Mouse (Mus musculus): ENCODE measurements around the gene Ergic1.

Gene Ergic1

DNA sequence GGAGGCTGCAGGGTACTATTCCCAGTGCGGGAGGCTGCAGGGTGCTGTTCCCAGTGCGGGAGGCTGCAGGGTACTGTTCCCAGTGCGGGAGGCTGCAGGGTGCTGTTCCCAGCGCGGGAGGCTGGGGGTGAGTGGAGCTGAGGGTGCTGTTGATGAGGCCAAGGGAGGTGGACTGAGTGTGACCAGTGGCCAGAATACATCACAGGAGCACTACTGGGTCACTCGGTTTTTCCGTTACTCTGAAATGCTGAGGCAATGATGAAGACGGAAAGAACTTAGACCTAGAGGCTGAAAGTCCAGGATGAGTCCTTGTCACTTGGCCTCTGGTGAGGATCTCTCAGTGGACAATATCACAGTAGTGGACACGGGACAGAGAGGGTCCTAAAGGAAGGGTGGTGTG, 71.9 kb downstream of the Ergic1 start:
- DNase-seq, result no peak

DNA sequence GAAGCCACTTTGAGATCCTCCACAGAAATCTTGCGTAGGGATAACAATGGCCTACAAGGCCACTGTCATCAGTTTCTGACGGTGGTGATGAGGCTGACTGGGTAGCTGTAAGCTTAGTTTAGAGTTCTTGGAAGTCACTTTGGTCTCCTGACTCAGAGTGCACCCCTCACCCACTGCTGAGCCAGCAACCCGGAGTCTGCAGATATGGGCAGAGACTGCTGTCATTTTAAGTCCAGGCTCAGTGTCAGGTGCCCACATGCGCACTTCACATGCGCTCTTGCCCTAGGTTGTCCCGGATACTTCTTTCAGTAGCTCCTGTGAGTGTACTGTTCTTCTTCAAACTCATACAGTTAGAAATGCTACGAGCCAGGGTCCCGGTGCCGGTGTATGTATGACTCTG, 72.6 kb downstream of the Ergic1 start:
- DNase-seq, result no peak

DNA sequence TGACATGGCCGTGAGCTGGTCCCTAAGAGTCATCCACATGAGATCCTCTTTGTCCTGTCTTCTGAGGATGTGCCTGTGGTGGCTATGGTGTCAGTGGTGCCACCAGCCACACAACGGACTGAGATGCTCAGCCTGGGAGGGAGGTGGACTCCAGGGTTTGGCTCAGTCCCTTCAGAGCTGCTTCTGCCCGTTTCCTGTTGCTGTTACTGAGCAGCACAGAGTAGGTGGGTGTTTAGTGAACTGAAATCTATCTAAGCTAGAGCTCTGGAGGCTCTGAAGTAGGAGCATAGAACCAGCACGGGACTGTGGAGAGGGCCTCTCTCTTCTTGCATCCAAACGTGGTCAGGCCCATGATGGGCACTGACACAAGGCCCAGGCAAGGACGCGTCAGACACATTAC, 73.2 kb downstream of the Ergic1 start:
- no peak for DNase-seq

DNA sequence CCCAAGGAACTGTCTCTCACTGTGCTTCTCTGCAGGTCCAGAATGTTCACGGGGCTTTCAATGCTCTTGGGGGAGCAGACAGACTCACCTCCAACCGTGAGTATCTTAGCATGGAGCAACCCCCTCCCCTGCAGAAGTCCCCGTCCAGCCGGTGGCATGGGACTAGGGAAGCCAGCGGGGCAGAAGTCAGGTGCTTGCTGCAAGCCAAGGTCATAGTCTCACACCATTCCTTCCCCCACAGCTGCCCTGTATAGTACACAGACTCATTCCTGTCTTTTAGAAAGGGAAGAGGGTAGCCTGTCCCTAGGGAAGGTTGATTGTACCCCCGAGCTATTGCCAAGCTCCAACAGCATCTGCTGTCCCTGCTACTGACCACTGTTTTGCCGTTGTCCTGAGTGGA, 74.7 kb downstream of the Ergic1 start:
- no peak for DNase-seq

DNA sequence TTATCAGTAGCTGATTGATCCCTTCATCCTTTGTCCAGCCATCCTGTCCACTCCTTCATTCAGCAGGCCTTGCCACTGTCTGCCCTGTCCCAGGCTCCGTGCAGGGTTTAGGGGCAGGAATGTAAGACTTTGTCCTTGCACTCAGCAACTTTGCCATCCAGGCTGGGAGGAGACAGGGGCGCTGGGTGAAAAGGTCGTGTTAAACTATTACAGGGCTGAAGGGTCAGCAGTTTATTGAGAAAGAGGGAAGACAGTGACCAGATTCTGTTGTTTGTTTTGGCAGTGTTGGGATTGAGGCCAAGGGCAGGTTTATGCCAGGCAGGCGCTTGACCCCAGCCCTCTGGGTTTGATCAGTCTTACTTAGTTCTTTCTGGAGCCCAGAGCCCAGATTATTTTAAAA, 76.6 kb downstream of the Ergic1 start:
- DNase-seq, result no peak

DNA sequence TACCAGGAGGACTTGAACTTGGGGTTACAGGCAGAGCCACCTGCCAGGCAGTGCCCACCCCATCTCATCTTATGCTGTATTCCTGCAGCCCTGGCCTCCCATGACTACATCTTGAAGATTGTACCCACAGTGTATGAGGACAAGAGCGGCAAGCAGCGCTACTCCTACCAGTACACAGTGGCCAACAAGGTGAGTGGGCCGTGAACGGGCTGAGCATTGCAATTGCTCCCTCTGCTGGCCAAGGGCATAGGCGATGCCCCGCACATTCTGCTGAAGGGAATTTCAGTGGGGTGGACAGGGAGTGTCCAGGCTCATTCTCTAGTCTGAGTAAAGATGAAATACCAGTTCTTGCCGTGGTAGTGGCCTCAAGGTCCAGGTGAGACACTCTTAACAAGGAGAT, 77.4 kb downstream of the Ergic1 start:
- peak; percentile 92 to 96 for DNase-seq

DNA sequence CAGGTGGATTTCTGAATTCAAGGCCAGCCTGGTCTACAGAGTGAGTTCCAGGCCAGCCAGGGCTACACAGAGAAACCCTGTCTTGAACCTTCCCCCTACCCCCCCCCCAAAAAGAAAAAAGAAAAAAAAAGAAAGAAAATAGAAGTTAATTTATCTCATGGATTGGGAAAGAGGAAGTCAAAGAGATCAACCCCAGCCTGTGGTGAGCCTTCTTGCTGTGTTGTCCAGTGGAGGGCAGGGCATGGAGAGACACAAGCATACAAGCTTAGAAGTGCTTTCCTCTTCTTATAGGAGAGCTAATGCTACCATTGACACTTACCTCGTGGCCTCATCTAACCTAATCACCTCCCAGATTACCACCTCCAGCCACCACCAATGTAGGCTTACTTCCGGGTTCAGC, 78.5 kb downstream of the Ergic1 start:
- DNase-seq, result no peak

DNA sequence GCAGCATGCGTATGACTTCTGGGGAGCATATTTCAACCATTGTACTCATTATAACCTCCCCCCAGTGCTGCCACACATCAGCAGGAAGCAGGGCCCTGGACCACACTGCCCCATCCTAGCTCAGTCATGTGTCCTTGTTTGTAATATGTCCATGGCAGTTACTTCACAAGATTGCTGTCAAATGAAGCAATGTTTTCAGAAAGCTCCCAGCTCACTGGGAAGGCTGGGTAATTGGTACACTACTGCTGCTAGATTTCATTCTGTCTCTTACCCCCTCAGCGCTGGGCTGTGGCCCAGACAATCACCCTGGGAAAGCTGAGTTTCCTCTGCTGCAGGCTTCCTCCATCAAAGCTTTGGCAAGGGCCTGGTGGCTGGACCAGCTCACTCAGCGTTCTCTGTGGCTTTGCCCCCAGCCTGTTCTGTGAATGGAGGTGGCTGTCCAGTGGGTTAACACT, 79.0 kb downstream of the Ergic1 start:
- no peak for DNase-seq

DNA sequence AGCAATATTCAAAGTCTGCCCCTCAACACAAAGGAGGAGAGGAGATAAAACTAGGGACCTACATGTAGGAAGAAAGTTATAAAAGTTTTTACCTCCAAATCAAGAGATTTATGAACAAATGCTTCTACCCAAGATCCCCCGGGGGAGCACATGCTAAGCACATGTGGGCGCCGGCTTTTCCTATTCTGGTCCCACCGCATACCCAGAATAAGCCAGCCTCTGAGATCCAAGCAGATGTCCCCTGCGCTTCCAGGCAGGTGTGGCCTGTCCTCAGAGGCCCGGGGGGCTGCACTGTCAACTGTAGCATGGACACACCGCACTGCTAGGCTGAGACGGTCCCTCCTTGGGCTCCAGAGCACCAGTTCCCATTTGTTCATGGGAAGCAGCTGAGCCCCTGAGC, 82.2 kb downstream of the Ergic1 start:
- no peak for DNase-seq

DNA sequence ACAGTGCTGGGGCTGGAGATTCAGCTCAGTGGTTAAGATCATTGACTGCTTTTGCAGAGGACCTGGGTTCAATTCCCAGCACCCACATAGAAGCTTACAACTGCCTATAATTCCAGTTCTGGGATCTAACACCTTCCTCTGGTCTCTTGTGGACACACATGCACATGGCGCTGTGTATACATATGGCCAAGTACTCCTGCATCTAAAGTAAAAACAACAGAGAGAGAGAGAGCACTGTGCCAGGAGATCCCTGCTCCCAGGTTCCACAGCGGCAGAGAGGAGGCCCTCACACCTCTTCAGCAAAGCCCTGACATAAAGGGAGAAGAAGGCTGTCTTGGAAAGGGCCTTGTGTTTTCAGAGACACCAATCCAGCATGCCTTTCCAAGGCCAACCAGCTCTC, 82.7 kb downstream of the Ergic1 start:
- DNase-seq, result no peak

DNA sequence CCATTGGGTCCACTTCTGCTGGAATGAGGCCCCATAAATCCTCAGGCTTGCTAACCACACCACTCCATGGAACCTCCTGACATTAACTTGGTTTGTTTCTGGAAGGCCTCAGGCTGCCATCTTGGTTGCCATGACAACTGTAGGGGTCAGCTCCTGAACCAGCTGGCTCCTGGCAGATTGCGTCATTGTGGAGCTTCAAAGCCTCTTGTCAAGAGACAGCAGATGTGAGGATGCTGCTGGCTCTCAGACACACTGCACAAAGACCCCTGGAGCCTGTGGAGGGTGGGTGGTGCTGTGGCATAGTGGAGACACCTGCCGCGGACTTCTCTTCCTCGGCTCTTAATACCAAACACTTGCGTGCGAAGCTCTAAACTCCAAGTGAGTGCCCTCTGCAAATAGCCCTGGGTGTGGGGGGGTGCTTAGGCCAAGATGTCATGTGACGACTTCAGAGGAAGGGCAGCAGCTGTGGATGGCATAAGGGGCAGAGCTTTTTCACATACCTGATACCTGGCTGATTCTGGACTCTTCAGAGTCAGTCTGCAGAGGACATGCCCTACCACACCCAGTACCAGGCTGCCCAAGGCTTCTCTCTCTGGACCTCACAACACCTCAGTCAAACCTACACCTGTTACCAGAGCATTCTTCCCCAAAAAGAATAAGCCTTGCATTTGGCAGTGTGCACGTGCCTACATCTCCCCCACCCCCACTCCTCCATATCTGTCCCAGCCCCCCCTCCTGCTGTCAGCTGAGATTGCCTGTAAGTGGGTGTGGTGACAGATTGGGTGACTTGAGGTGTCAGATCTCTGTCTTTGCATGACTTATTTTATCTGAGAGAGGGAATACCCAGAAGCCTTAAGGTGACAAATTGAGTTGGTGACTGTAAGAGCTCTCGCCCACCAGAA, 83.5 kb downstream of the Ergic1 start:
- peak; percentile 70 to 72 for DNase-seq

DNA sequence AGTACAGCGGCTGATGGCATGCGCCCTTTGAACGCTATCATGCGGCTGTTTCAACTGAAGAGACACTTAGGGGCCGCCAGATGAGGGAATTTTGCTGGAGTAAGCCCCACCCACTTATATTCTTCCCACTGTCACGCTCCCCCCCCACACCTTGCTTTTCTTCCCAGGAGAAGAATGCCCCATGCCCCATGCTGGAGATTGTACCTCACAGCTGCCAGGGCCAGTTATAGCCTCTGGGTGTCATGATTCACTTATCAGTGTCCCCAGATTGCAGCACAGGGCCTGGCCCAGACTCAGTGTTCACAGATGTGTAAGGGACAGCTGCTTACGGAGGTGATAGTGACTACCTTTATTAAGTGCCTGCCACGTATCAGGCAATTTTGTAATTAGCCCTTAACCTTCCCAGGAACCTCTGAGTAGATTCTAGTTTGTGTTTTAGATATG, 84.1 kb downstream of the Ergic1 start:
- DNase-seq, result no peak

DNA sequence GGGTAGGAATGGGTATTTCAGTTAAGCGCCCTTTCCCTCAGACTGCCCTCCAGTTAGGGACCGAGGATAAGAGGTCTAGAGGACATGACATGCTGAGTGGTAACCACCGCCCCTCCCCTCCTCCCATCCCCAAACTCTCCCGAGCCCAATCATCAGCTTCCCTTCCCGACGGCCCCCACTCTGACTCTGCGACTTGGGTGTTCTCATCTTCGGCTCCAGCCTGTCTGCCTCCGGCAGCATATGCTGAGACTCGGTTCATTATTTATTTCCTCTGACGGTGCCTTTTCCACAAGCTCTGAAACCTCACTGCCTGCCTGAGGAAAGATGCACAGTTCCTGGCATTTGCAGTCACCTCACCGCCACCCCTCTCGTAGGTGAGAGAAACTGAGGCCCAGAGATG, 86.0 kb downstream of the Ergic1 start:
- DNase-seq, result no peak

DNA sequence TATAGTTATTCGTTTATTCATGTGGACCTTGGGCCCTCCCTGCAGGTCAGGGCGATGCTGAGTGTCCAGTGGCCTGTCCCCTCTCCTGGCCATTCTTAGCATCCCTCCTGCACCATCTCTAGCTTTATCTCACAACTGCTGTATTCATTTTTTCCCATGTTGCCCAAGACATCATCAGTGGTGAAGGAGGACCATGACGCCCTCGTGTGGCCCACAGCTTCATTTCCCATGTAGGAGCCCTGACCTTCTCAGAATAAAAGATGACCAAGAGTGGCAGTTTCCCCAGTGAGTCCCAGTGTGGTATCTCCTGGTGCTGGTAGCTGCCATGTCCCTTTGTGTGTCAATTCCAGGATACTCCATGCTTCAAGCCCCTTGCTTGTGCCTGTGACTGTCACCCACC, 88.3 kb downstream of the Ergic1 start:
- no peak for DNase-seq

DNA sequence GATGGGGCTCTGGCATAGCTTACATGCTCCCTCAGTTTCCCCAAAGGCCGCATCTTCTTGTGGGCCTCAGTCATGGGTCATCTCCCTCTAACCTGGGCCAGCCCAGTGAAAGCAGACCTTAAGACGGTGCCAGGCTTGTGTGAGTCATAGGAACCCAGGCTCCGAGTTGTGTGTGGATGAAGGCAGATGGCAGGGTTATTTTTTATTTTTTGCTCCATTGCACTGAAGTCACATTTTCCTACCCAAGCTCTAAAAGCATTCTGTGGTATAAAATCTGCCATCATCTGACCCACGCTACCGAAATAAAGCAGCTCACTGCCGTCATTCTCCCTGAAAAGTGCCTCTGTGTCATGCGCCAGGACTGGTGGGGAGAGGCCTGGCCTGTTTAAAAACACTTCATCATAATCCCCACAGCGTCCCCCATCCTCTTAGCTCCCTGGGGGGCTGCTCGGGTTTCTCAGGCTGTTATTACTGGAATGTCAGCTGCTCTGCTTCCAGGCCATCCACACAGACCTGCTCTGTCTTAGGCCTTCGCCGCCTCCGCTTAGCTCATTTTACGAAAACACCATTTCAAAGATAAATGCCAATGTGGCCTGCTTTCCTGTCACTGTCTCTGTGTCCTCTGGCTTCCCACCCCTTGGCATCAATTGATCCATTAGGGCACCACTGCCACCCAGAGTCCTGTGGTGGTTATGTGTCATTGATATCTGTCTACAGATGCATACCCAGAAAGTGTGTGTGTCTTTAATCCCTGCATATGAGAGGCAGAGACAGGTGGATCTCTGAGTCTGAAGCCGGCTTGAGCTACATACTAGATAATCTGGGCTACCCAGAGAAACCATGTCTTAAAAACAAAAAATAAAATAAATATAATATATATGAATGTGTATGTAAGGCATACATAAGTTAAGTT, 89.4 kb downstream of the Ergic1 start:
- no peak for DNase-seq

DNA sequence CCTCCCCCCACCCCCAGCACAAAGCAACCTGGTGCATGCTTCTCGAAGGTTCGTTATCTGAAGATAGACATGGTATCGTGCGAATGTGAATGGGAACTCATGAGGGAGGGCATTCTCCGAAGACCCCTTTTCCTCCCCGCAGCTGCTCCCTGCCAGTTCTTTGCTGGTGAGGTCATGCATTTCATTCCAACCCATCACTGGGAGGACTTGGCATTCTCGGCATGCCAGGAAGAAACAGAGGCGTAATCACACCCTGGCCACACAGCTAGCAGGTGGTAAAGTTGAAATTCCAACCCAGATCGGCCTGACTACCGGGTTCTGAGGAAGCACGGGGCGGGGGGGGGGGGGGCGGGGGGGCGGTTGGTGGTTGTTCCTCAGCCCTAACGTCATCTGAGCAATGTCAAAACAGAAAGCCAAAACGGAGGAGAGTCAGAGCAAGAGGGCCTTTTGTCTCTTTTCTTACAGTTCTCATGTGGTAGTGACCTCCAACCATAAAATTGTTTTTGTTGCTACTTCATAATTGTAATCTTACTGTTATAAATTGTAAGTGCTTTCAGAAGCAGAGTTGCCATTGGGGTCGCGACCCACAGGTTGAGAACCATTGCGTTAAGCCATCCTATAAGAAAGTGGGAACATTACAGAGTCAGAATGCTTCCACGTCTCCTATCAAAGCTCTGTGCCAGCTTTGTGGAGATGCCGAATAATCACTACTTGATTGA, 97.7 kb downstream of the Ergic1 start:
- no peak for DNase-seq

DNA sequence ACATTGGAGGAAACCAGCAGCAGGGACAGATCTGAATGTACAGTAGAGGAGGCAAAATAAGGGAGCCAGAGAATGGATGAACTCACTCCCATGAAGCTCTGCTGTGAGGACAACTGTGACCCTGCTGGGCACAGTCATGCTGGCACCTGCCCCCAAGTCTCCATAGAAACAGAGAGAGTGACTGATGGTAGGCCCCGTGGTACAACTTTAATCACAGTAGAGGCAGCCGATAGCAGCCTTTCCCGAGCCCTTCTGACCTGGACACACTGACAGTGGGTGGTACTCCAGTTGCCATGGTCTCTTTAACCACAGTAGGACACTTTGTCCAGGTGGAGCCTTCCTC, 98.3 kb downstream of the Ergic1 start:
- no peak for DNase-seq

DNA sequence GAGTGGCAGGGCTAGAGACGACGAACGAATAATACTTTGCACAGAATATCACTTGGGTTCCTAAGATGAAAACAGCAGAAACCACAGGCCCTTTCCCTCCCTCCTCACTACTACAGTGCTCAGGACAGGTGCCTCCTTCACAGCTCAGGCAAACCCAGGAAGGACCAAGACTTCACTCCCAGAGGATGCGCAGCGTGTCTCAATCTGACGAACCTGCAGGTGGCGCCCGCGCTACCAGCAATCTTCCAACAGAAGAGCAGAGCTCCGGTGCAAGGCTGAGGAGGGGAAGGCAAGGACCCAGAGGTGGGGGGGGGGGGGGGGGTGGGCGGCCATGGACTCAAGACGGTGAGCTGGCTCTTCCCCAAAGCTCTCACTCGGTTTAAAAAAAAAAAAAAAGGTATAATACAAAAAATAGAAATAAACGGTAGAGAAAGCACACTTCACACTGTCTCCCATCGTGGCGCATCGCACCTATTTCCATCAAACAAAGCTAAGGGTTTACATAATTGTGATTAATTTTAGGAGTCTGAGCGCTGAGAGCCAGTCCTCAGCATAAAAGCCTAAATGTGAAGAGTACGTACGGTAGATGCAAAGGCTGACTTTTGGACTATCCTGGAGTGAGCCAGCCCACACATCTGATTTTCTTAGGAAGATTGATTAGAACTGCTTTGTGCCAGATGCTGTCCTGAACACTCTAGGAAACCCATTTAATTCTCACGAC, 99.1 kb downstream of the Ergic1 start:
- peak; percentile 93 to 94 for DNase-seq

DNA sequence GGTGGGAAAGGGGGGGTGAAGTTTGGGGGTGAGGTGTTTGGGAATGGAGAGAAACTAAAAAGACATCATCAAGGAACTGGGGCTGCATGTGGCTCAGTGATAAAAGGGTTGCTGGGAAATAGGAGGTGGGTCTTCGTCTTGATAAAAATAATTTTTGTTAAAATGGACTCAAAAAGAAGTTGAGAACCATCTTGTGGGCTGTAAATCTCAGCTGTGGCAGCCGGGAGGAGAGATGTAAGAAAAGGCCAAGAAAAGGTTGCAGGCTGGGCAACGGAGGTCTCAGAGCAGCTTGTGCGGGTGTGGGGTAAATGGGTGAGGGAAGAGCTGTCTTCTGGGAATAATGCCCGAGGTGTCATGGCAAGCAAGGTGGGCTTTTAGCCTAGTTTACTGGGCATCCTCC, 100.9 kb downstream of the Ergic1 start:
- no peak for DNase-seq

DNA sequence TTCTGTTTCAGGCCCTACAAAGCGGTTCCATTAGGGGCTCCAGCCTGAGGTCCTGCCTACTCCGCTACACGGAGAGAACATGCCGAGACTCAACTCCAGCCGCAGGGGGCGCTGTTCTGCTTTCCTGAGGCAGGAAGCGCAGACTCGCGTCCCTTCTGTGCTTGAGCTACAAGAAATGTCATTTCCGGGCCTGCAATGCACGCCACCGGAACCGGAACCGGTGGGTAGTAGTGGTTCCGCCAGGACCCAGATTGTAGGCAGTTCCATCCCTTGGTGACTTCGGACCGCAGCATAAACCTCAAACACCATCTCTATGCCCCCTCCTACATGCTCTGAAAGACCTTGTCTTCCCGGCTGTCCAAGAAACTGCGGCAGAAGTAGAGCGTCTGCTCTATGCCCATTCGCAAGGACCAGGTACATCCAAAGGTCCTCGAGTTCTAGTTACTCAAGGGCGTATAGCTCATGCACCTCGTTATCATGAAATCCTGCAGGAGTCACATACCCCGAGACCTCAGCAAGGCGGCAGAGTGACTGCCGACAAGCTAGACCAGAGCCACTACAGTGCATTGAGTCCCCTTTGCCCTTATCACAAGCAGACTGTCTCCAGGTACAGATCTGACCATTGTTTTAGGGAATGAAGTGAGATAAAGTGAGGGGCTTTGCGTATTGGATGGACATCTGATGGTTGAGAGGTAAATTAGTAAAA, 101.8 kb downstream of the Ergic1 start, which contains the start of gene Atp6v0e:
Gene Atp6v0e (plus strand): TSS at position 254 of the 706 bp plus-strand sequence.
- peak; percentile 99 to 100 for DNase-seq

DNA sequence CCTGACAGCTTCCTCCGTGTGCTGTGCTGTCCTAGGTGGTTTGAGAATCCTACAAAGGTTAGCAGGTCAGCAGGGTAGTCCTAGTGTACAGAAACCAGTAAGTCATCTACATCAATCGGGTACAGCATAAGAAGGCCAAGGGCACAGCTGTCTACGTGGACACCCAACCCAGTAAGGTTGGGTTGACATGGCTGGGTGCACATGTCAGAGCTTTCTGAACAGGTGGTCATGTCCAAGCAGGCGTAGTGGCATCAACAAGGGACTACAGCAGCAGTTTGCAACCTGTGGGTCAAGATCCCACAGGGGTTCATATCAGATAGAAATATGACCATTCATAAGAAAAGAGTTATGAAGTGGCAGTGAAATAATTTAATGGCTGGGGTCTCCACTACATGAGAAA, 104.3 kb downstream of the Ergic1 start:
- no peak for DNase-seq

DNA sequence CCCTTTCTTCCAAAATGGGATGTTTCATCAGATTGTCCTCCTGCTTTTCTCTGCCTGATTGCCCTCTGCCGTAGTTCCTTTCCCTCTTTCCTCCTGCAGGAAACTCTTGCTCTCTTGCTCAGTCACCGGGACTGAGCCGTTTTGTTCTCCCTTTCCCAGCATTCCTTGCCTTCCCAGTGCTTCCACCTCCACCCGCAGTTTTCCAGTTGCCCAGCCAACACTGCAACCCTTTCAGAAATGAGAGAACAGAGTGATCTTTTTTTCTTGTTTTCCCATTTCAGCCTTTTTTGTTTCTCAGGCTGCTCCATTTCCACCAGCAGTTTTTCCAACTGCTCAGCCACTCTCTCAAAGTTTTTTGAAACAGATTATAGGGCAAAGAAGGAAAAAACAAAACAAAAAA, 110.0 kb downstream of the Ergic1 start:
- DNase-seq, result no peak

All from cerebellum, postnatal 10 days (tissue).